Mouse (Mus musculus) CH12.LX (cell line): ENCODE measurements around the gene Phldb1.

ENCODE experiments used
- CHD2 ChIP-seq: IDR thresholded peaks from 2 replicates; pipeline ENCODE4 v1.6.1; 2011; ENCODE audit warnings: low read length, improper control_type of control experiment
- CTCF ChIP-seq, 2 experiments: IDR thresholded peaks in 1 of 2; conservative IDR thresholded peaks in 1 of 2; 2 replicates each; pipeline ENCODE4 v1.5.1; 2011 to 2012; ENCODE audit warnings: low read depth in 2 of 2, low read length in 2 of 2, improper control_type of control experiment in 1 of 2, inconsistent platforms in 1 of 2, mild to moderate bottlenecking in 1 of 2, moderate library complexity in 1 of 2
- E2F4 ChIP-seq: IDR thresholded peaks from 2 replicates; pipeline ENCODE4 v1.6.1; 2011; ENCODE audit warnings: low read depth, low read length, improper control_type of control experiment; ENCODE audit not compliant: insufficient replicate concordance
- EP300 ChIP-seq: IDR thresholded peaks from 2 replicates; pipeline ENCODE4 v1.6.1; 2011; ENCODE audit warnings: low read length, improper control_type of control experiment
- GABPA ChIP-seq: IDR thresholded peaks from 2 replicates; pipeline ENCODE4 v1.6.1; 2012; ENCODE audit warnings: low read depth, low read length, improper control_type of control experiment, inconsistent platforms; ENCODE audit not compliant: insufficient replicate concordance
- JUND ChIP-seq: conservative IDR thresholded peaks from 2 replicates; pipeline ENCODE4 v1.6.1; 2011; ENCODE audit warnings: low read depth, low read length, improper control_type of control experiment
- KAT2A ChIP-seq: IDR thresholded peaks from 2 replicates; pipeline ENCODE4 v1.6.1; 2012; ENCODE audit warnings: low read length, improper control_type of control experiment, inconsistent platforms; ENCODE audit not compliant: insufficient replicate concordance
- MAX ChIP-seq: IDR thresholded peaks from 2 replicates; pipeline ENCODE4 v1.6.1; 2011; ENCODE audit warnings: low read length, improper control_type of control experiment
- POLR2A ChIP-seq: IDR thresholded peaks from 2 replicates; pipeline ENCODE4 v1.6.1; 2011; ENCODE audit warnings: low read depth, mild to moderate bottlenecking, improper control_type of control experiment, low read length
- POLR2AphosphoS2 ChIP-seq: IDR thresholded peaks from 2 replicates; pipeline ENCODE4 v1.6.1; 2011; ENCODE audit warnings: low read depth, low read length, improper control_type of control experiment
- TCF12 ChIP-seq: IDR thresholded peaks from 2 replicates; pipeline ENCODE4 v1.6.1; 2014; ENCODE audit warnings: low read depth, mild to moderate bottlenecking, inconsistent platforms, low read length, improper control_type of control experiment
- ZC3H11A ChIP-seq: IDR thresholded peaks from 2 replicates; pipeline ENCODE4 v1.6.1; 2012; ENCODE audit warnings: low read depth, mild to moderate bottlenecking, inconsistent platforms, low read length, improper control_type of control experiment

DNA sequence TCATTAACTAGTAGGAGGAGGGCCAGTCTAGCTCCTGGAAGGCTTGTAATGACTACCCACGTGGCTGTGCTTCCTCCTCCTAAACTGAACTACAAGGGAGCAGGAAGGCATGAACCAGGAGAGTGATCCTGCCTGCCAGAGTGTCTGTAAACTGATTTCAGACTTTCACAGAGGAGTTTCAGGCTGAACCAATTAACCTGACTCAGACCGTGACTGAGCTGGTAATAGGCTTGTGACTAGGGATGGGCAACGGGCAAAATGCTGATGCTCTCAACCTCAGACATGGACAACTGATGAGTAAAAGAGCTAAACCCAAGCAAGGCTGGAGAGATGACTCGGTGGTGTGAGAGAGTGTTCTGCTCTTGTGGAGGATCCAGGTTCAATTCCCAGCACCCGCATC is 7.6 kb downstream of the Phldb1 start:
- TF ChIP-seq ZC3H11A (no peak), POLR2AphosphoS2 (no peak), CTCF (conservative IDR thresholded peaks at IDR 0.05 in 1 of 2, IDR thresholded peaks at IDR 0.05 in 1 of 2; ENCODE audit: low read depth in 2 of 2, low read length in 2 of 2) (no peak), KAT2A (no peak), EP300 (no peak), MAX (no peak), GABPA (no peak), E2F4 (no peak), POLR2A (no peak), TCF12 (no peak), JUND (no peak), CHD2 (no peak)
